Mouse (Mus musculus) layer of hippocampus, adult 8-10 months (tissue): Measurements from ENCODE around the gene Pkdcc. TPM values are rescaled to one million over a fixed set of nuclear protein-coding genes. Genes with fewer than 3 reads are reported as not detected.

ENCODE experiments used
- DNase-seq, 2 experiments: peaks; one replicate each; pipeline ENCODE4 v3.0.0; 2022; ENCODE audit warnings: low spot score in 2 of 2
- total RNA-seq, 4 experiments: library from RNA; stranded (reverse); gene quantifications; 2 replicates each; pipeline ENCODE4 v1.2.4; 2022

The Pkdcc gene
- total RNA-seq, 4 experiments from 2014 or later: 14.9 to 18.8 (median 17.3) TPM

GRCm38 (mm10) chr17:83245460-83245859 lies 30.4 kb downstream of the Pkdcc start:
- DNase-seq: no peak

GRCm38 (mm10) chr17:83246090-83246489 lies 31.0 kb downstream of the Pkdcc start:
- DNase-seq: no peak

GRCm38 (mm10) chr17:83247176-83247575 lies 32.1 kb downstream of the Pkdcc start:
- no peak for DNase-seq

GRCm38 (mm10) chr17:83248467-83248866 lies 33.4 kb downstream of the Pkdcc start:
- DNase-seq: no peak

GRCm38 (mm10) chr17:83250903-83251526 lies 35.9 kb downstream of the Pkdcc start:
- no peak for DNase-seq

GRCm38 (mm10) chr17:83253051-83253649 lies 38.1 kb downstream of the Pkdcc start:
- peak in 1 of 2 experiments; percentile 43 for DNase-seq

- DNase-seq: peak; percentile 81
These were observed 52.4 kb downstream of the Pkdcc start for GRCm38 (mm10) chr17:83267202-83268128.

- DNase-seq: peak; percentile 48 to 68
These were observed 56.4 kb downstream of the Pkdcc start for GRCm38 (mm10) chr17:83271509-83271908.

- DNase-seq: no peak
These were observed 57.5 kb downstream of the Pkdcc start for GRCm38 (mm10) chr17:83272641-83273040.

GRCm38 (mm10) chr17:83273636-83274035 lies 58.5 kb downstream of the Pkdcc start:
- no peak for DNase-seq

- DNase-seq: no peak
These were observed 59.0 kb downstream of the Pkdcc start for GRCm38 (mm10) chr17:83274101-83274500.

Other genes starting within 250 kb of the Pkdcc start
- 10 to 100 TPM; 23.7 to 25.6 (median 24.3) TPM for gene Eml4, start 135.6 kb downstream of the Pkdcc start, total RNA-seq